ENCODE assay signal across 23 mouse cellular contexts in genomic region chr4:106301346-106301745, GRCm38 (mm10). TPM values are rescaled to one million over a fixed set of nuclear protein-coding genes. Genes with fewer than 3 reads are reported as not detected.
DNase-seq lines count a peak whose midpoint lies in the region; ATAC-seq lines count a peak whose summit lies in the region.
"Had no signal": no experiment of that assay in that cellular context is flagged by ENCODE, and none has a peak within 500 bp of the region (broad histone marks: within the 10 kb centered on the region; RNA-seq: fewer than 3 reads in every experiment).

No protein-coding gene starts in this region.

- H3K4me1 ChIP-seq in embryonic facial prominence, embryonic 13.5 days = no peaks in the 10 kb centered on the region
- peaks cover 10% of the 10 kb centered on the region for H3K4me1 ChIP-seq in embryonic facial prominence, embryonic 10.5 days
- H3K4me1 ChIP-seq in limb, embryonic 15.5 days = 0 out of 2 replicates have a peak, but pooled peaks cover 2% of the 10 kb centered on the region
- H3K4me1 ChIP-seq in limb, embryonic 10.5 days = no peaks in the 10 kb centered on the region
- H3K4me1 ChIP-seq: hindbrain, embryonic 12.5 days; intestine, embryonic 15.5 days; midbrain, embryonic 13.5 days had no signal

- no peak for DNase-seq in embryonic facial prominence, embryonic 10.5 days (ENCODE audit: low spot score)
- DNase-seq in limb, embryonic 10.5 days (ENCODE audit: low spot score) = no peak
- DNase-seq in 416B (ENCODE audit: low read depth) = peak; percentile 36
- no peak for DNase-seq in layer of hippocampus, adult 9-10 months (ENCODE audit: low spot score)
- no peak for DNase-seq in urinary bladder, postnatal 10 days (ENCODE audit: low spot score)
- DNase-seq: adrenal gland, postnatal 25 days; cerebellum, adult 8-10 months; gastrocnemius, postnatal 36 days; heart, postnatal 36 days; kidney, adult 2 months; layer of hippocampus, adult 9-11 months; lung, postnatal 14 days; right cerebral cortex, postnatal 25 days; spleen, adult 18-20 months; thymus, postnatal 14 days had no signal

- H3K4me2 ChIP-seq in embryonic facial prominence, embryonic 13.5 days = no peak overlapping the region
- H3K4me2 ChIP-seq in limb, embryonic 15.5 days = no peak overlapping the region
- H3K4me2 ChIP-seq: hindbrain, embryonic 12.5 days; intestine, embryonic 15.5 days; midbrain, embryonic 13.5 days had no signal

- ATAC-seq in embryonic facial prominence, embryonic 13.5 days (ENCODE audit: insufficient number of reproducible peaks, insufficient read depth, low FRiP score, low TSS enrichment, low read depth) = no peak
- ATAC-seq in limb, embryonic 15.5 days (ENCODE audit: insufficient number of reproducible peaks, low FRiP score, low TSS enrichment, low read depth) = no peak
- peak; percentile 39 for ATAC-seq in common myeloid progenitor, adult 5-6 weeks (replicated peaks; ENCODE audit: low read depth, poor library complexity, severe bottlenecking)
- ATAC-seq: forebrain, embryonic 14.5 days; hindbrain, postnatal 0 days; intestine, embryonic 15.5 days; midbrain, embryonic 13.5 days had no signal

- no peak overlapping the region for H3K4me3 ChIP-seq in embryonic facial prominence, embryonic 13.5 days
- H3K4me3 ChIP-seq in embryonic facial prominence, embryonic 10.5 days = no peak overlapping the region
- H3K4me3 ChIP-seq in limb, embryonic 15.5 days = no peak overlapping the region
- no peak overlapping the region for H3K4me3 ChIP-seq in limb, embryonic 10.5 days
- H3K4me3 ChIP-seq: hindbrain, embryonic 12.5 days; intestine, embryonic 15.5 days; midbrain, embryonic 13.5 days had no signal

- no peak overlapping the region for H3K9ac ChIP-seq in embryonic facial prominence, embryonic 13.5 days
- no peak overlapping the region for H3K9ac ChIP-seq in limb, embryonic 15.5 days
- H3K9ac ChIP-seq: hindbrain, embryonic 12.5 days; intestine, embryonic 15.5 days; midbrain, embryonic 13.5 days had no signal

- 78% methylated on average over 6 of the region's 6 CpGs for WGBS in embryonic facial prominence, embryonic 13.5 days
- WGBS in embryonic facial prominence, embryonic 10.5 days = 84% methylated on average over 6 of the region's 6 CpGs
- 51% methylated on average over 6 of the region's 6 CpGs for WGBS in limb, embryonic 15.5 days
- WGBS in limb, embryonic 10.5 days = 87% methylated on average over 6 of the region's 6 CpGs

- H3K36me3 ChIP-seq in embryonic facial prominence, embryonic 13.5 days = no peaks in the 10 kb centered on the region
- no peaks in the 10 kb centered on the region for H3K36me3 ChIP-seq in embryonic facial prominence, embryonic 10.5 days (replicated peaks)
- H3K36me3 ChIP-seq in limb, embryonic 15.5 days = no peaks in the 10 kb centered on the region
- no peaks in the 10 kb centered on the region for H3K36me3 ChIP-seq in limb, embryonic 10.5 days
- H3K36me3 ChIP-seq: hindbrain, embryonic 12.5 days; intestine, embryonic 15.5 days; midbrain, embryonic 13.5 days had no signal

- no peaks in the 10 kb centered on the region for H3K27me3 ChIP-seq in embryonic facial prominence, embryonic 13.5 days
- H3K27me3 ChIP-seq in embryonic facial prominence, embryonic 10.5 days (replicated peaks; ENCODE audit: low read depth, poor library complexity, severe bottlenecking) = no peaks in the 10 kb centered on the region
- no peaks in the 10 kb centered on the region for H3K27me3 ChIP-seq in limb, embryonic 15.5 days
- no peaks in the 10 kb centered on the region for H3K27me3 ChIP-seq in limb, embryonic 10.5 days (ENCODE audit: low read depth, poor library complexity, severe bottlenecking)
- H3K27me3 ChIP-seq: hindbrain, embryonic 12.5 days; intestine, embryonic 15.5 days; midbrain, embryonic 13.5 days had no signal

- 0 out of 2 replicates have a peak overlapping the region, but pooled peaks have one; percentile 0 for H3K27ac ChIP-seq in embryonic facial prominence, embryonic 13.5 days
- H3K27ac ChIP-seq in embryonic facial prominence, embryonic 10.5 days (replicated peaks) = no peak overlapping the region
- H3K27ac ChIP-seq in limb, embryonic 15.5 days = peak overlapping the region; percentile 22; the same call in 1 of the 2 replicates
- H3K27ac ChIP-seq in limb, embryonic 10.5 days = no peak overlapping the region
- H3K27ac ChIP-seq: hindbrain, embryonic 12.5 days; hindbrain, postnatal 0 days; intestine, embryonic 15.5 days; midbrain, embryonic 13.5 days had no signal

- 0 out of 2 replicates have a peak, but pooled peaks cover 5% of the 10 kb centered on the region for H3K9me3 ChIP-seq in embryonic facial prominence, embryonic 13.5 days
- no peaks in the 10 kb centered on the region for H3K9me3 ChIP-seq in embryonic facial prominence, embryonic 10.5 days
- no peaks in the 10 kb centered on the region for H3K9me3 ChIP-seq in limb, embryonic 15.5 days
- no peaks in the 10 kb centered on the region; the same call in 1 of the 2 replicates for H3K9me3 ChIP-seq in limb, embryonic 10.5 days (replicated peaks)
- H3K9me3 ChIP-seq: hindbrain, embryonic 12.5 days; midbrain, embryonic 13.5 days had no signal

RNA-seq across cellular contexts. Expression of gene Usp24, which starts 14.7 kb away (rescaled TPM):
- 9.1 and 10.6 TPM in 2 replicates for polyA plus RNA-seq in embryonic facial prominence, embryonic 13.5 days (2015; fragmentation: Nextera tagmentation; extraction: Ambion mirVana)
- polyA plus RNA-seq in embryonic facial prominence, embryonic 10.5 days (2016; fragmentation: Nextera tagmentation; extraction: Ambion mirVana) = 7.3 and 7.8 TPM in 2 replicates
- polyA plus RNA-seq in limb, embryonic 15.5 days (2015; fragmentation: Nextera tagmentation; extraction: Ambion mirVana) = 6.0 and 8.0 TPM in 2 replicates
- 7.3 and 7.4 TPM in 2 replicates for polyA plus RNA-seq in limb, embryonic 10.5 days (2016; fragmentation: Nextera tagmentation; extraction: Ambion mirVana)
- 65.3 and 75.6 TPM in 2 replicates for total RNA-seq in common myeloid progenitor, adult 5-6 weeks (2017)

Comparison
In these comparisons a context has a peak if more than half of its experiments do, and no peak if none do; other contexts are left out.
1. H3K27ac ChIP-seq: peak in embryonic facial prominence, embryonic 13.5 days (single experiment) and limb, embryonic 15.5 days (single experiment); none in embryonic facial prominence, embryonic 10.5 days (single experiment) and limb, embryonic 10.5 days (single experiment).